Mouse (Mus musculus) bone marrow, adult 2 months (tissue): ENCODE data around the gene Gm10799.

Experiments
- CTCF ChIP-seq: fragments of 200-500 bp; IDR thresholded peaks from 2 replicates; pipeline ENCODE4 v1.5.1; 2011; ENCODE audit warnings: low read length, control low read depth; ENCODE audit not compliant: control insufficient read depth, insufficient read depth
- POLR2A ChIP-seq: fragments of 200-500 bp; IDR thresholded peaks from 2 replicates; pipeline ENCODE4 v1.6.1; 2011; ENCODE audit warnings: low read depth, mild to moderate bottlenecking, control low read depth, low read length, borderline replicate concordance; ENCODE audit not compliant: control insufficient read depth

- TF ChIP-seq CTCF (peak; percentile 24; the same call in 1 of the 2 replicates), POLR2A (peak; percentile 85)
These were observed 40.8 kb downstream of the Gm10799 start, which contains the start of gene Fbxo3 for GRCm38 (mm10) chr2:104027458-104028138.
